Mouse (Mus musculus) MEL (cell line): Measurements from ENCODE around the gene Gm4737. TPM values are rescaled to one million over a fixed set of nuclear protein-coding genes. Genes with fewer than 3 reads are reported as not detected.

ENCODE experiments used
- DNase-seq: peaks from one replicate; pipeline ENCODE4 v3.0.0; 2011; ENCODE audit warnings: low read depth, low spot score
- H3K27ac ChIP-seq: 2 replicates; pipeline ENCODE4 v1.5.1; 2012; ENCODE audit warnings: low read depth, mild to moderate bottlenecking, control low read depth, low read length, moderate library complexity; ENCODE audit not compliant: control insufficient read depth
- H3K27me3 ChIP-seq, 2 experiments: fragments of 150-350 bp in 1 of 2; sonication (generic) in 1 of 2; 2 replicates each; pipeline ENCODE4 v1.6.1; 2012; ENCODE audit warnings: low read length in 2 of 2, mild to moderate bottlenecking in 2 of 2, improper control_type of control experiment in 1 of 2, moderate library complexity in 1 of 2; ENCODE audit not compliant: insufficient read depth in 2 of 2, control insufficient read depth in 1 of 2
- H3K36me3 ChIP-seq, 2 experiments: 2 replicates each; pipeline ENCODE4 v1.6.1; 2012 to 2014; ENCODE audit warnings: low read length in 2 of 2, improper control_type of control experiment in 1 of 2, inconsistent platforms in 1 of 2, mild to moderate bottlenecking in 1 of 2; ENCODE audit not compliant: insufficient read depth in 2 of 2, control insufficient read depth in 1 of 2
- H3K4me1 ChIP-seq, 2 experiments: fragments of 150-350 bp in 1 of 2; sonication (generic) in 1 of 2; 2 replicates each; pipeline ENCODE4 v1.6.1; 2012; ENCODE audit warnings: low read length in 2 of 2, improper control_type of control experiment in 1 of 2, mild to moderate bottlenecking in 1 of 2; ENCODE audit not compliant: insufficient read depth in 2 of 2, control insufficient read depth in 1 of 2
- H3K4me3 ChIP-seq, 2 experiments: fragments of 150-350 bp in 1 of 2; sonication (generic) in 1 of 2; 2 replicates each; pipeline ENCODE4 v1.5.1; 2012; ENCODE audit warnings: low read depth in 2 of 2, low read length in 2 of 2, mild to moderate bottlenecking in 2 of 2, moderate library complexity in 2 of 2, control low read depth in 1 of 2, improper control_type of control experiment in 1 of 2; ENCODE audit not compliant: control insufficient read depth in 1 of 2, insufficient read depth in 1 of 2
- H3K79me2 ChIP-seq: 2 replicates; pipeline ENCODE4 v1.6.1; 2012; ENCODE audit warnings: mild to moderate bottlenecking, low read length, moderate library complexity; ENCODE audit not compliant: control insufficient read depth, poor library complexity, insufficient read depth
- H3K9ac ChIP-seq: 2 replicates; pipeline ENCODE4 v1.6.1; 2012; ENCODE audit warnings: low read depth, mild to moderate bottlenecking, control low read depth, low read length, moderate library complexity; ENCODE audit not compliant: control insufficient read depth, poor library complexity, severe bottlenecking
- H3K9me3 ChIP-seq: fragments of 150-350 bp; sonication (generic); replicated peaks from 2 replicates; pipeline ENCODE4 v1.6.1; 2012; ENCODE audit warnings: mild to moderate bottlenecking, low read length, improper control_type of control experiment, moderate library complexity; ENCODE audit not compliant: insufficient read depth
- BHLHE40 ChIP-seq: IDR thresholded peaks from 2 replicates; pipeline ENCODE4 v1.6.1; 2012; ENCODE audit warnings: low read depth, mild to moderate bottlenecking, inconsistent platforms, low read length, improper control_type of control experiment, borderline replicate concordance
- CHD2 ChIP-seq: IDR thresholded peaks from 2 replicates; pipeline ENCODE4 v1.6.1; 2011; ENCODE audit warnings: low read length, improper control_type of control experiment
- CTCF ChIP-seq, 3 experiments: IDR thresholded peaks in 2 of 3; conservative IDR thresholded peaks in 1 of 3; 2 replicates each; pipeline ENCODE4 v1.5.1; 2011 to 2012; ENCODE audit warnings: low read length in 3 of 3, low read depth in 2 of 3, mild to moderate bottlenecking in 2 of 3, improper control_type of control experiment in 1 of 3, inconsistent platforms in 1 of 3, mixed read lengths in 1 of 3, moderate library complexity in 1 of 3; ENCODE audit not compliant: control insufficient read depth in 1 of 3, insufficient read depth in 1 of 3, poor library complexity in 1 of 3, severe bottlenecking in 1 of 3
- E2F4 ChIP-seq: IDR thresholded peaks from 2 replicates; pipeline ENCODE4 v1.6.1; 2011; ENCODE audit warnings: low read depth, low read length, improper control_type of control experiment, borderline replicate concordance
- ETS1 ChIP-seq: IDR thresholded peaks from 2 replicates; pipeline ENCODE4 v1.6.1; 2012; ENCODE audit warnings: low read depth, mild to moderate bottlenecking, inconsistent platforms, low read length, improper control_type of control experiment, moderate library complexity
- GATA1 ChIP-seq: IDR thresholded peaks from 2 replicates; pipeline ENCODE4 v1.6.1; 2011; ENCODE audit warnings: low read depth, low read length, improper control_type of control experiment
- JUND ChIP-seq: IDR thresholded peaks from 2 replicates; pipeline ENCODE4 v1.6.1; 2011; ENCODE audit warnings: low read depth, mild to moderate bottlenecking, improper control_type of control experiment, low read length
- MEF2A ChIP-seq: IDR thresholded peaks from 2 replicates; pipeline ENCODE4 v1.6.1; 2014; ENCODE audit warnings: low read depth, mild to moderate bottlenecking, inconsistent platforms, low read length, improper control_type of control experiment; ENCODE audit not compliant: poor library complexity, insufficient replicate concordance, severe bottlenecking; ENCODE audit errors: extremely low read depth
- MYB ChIP-seq: IDR thresholded peaks from 2 replicates; pipeline ENCODE4 v1.6.1; 2011; ENCODE audit warnings: mild to moderate bottlenecking, low read depth, low read length, improper control_type of control experiment
- MYC ChIP-seq: IDR thresholded peaks from 2 replicates; pipeline ENCODE4 v1.6.1; 2011; ENCODE audit warnings: low read depth, mild to moderate bottlenecking, low read length, improper control_type of control experiment, moderate library complexity
- POLR2AphosphoS5 ChIP-seq: IDR thresholded peaks from 2 replicates; pipeline ENCODE4 v1.6.1; 2012; ENCODE audit warnings: low read depth, borderline replicate concordance, mild to moderate bottlenecking, inconsistent platforms, low read length, moderate library complexity, mixed read lengths
- SIN3A ChIP-seq: IDR thresholded peaks from 2 replicates; pipeline ENCODE4 v1.6.1; 2012; ENCODE audit warnings: low read length, improper control_type of control experiment, inconsistent platforms
- SMC3 ChIP-seq: IDR thresholded peaks from 2 replicates; pipeline ENCODE4 v1.6.1; 2011; ENCODE audit warnings: low read depth, low read length, improper control_type of control experiment
- TAL1 ChIP-seq: IDR thresholded peaks from 2 replicates; pipeline ENCODE4 v1.6.1; 2012; ENCODE audit warnings: mild to moderate bottlenecking, inconsistent platforms, low read length, moderate library complexity, mixed read lengths
- TBP ChIP-seq: IDR thresholded peaks from 2 replicates; pipeline ENCODE4 v1.8.0; 2011; ENCODE audit warnings: low read depth, low read length, improper control_type of control experiment
- TCF12 ChIP-seq: IDR thresholded peaks from 2 replicates; pipeline ENCODE4 v1.6.1; 2014; ENCODE audit warnings: low read depth, mild to moderate bottlenecking, inconsistent platforms, low read length, improper control_type of control experiment, moderate library complexity
- USF2 ChIP-seq, 2 experiments: IDR thresholded peaks; 2 replicates each; pipeline ENCODE4 v1.6.1; 2011 to 2012; ENCODE audit warnings: improper control_type of control experiment in 2 of 2, low read length in 2 of 2, borderline replicate concordance in 1 of 2, inconsistent platforms in 1 of 2, low read depth in 1 of 2, mild to moderate bottlenecking in 1 of 2; ENCODE audit not compliant: insufficient read depth in 1 of 2
- ZNF384 ChIP-seq: IDR thresholded peaks from 2 replicates; pipeline ENCODE4 v1.6.1; 2012; ENCODE audit warnings: low read depth, mild to moderate bottlenecking, inconsistent platforms, low read length, improper control_type of control experiment
- polyA plus RNA-seq, 2 experiments: library from polyadenylated mRNA; stranded (reverse) in 1 of 2; unstranded in 1 of 2; fragments of >175 nt in 1 of 2; fragments of >200 nt in 1 of 2; gene quantifications; 2 replicates each; pipeline versions ENCODE4 v1.2.1 to v1.2.4; 2012; ENCODE audit warnings: low replicate concordance in 2 of 2, low read depth in 1 of 2; ENCODE audit not compliant: insufficient read length in 2 of 2, insufficient read depth in 1 of 2, missing spikeins in 1 of 2
- total RNA-seq: library from RNA; depleted of rRNA; stranded (reverse); fragments of 300-350 nt; gene quantifications from 2 replicates; pipeline ENCODE4 v1.2.3, GENCODE M21; 2012

The Gm4737 gene
- total and polyA plus RNA-seq, 3 experiments, result 27.6 to 124 (median 103) TPM

DNA sequence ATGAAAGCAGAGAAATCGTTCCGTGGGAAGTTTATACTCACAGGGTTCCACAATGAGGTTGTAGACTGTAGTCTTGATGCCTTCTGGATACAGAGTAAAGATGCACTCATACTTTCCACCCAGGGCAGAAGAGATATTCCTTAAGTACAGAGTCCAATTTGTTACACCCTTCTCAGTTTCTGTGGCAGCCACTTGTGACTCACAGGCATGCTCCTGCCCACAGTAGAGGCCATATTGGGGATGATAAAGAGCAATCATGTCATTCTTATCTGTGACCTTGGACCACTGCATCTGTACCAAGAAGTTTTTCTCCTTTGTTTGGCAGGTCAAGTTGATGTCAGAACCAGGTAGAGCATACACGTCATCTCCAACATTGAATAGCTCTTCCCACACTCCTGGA lies 37.2 kb downstream of the Gm4737 start:
- Histone ChIP-seq H3K9me3 (no peaks in the 10 kb centered on the region), H3K36me3 (no peaks in the 10 kb centered on the region), H3K27me3 (no peaks in the 10 kb centered on the region), H3K79me2 (no peaks in the 10 kb centered on the region), H3K4me1 (no peaks in the 10 kb centered on the region), H3K27ac (no peak overlapping the region), H3K9ac (no peak overlapping the region), H3K4me3 (no peak overlapping the region)
- no peak for DNase-seq
- TF ChIP-seq ZNF384 (no peak), MYB (no peak), ETS1 (no peak), MYC (no peak), TAL1 (no peak), SIN3A (no peak), TCF12 (no peak), E2F4 (no peak), CHD2 (no peak), GATA1 (no peak), USF2 (IDR thresholded peaks at IDR 0.05; ENCODE audit: borderline replicate concordance in 1 of 2, insufficient read depth in 1 of 2, low read depth in 1 of 2, low read length in 2 of 2) (no peak), TBP (no peak)

DNA sequence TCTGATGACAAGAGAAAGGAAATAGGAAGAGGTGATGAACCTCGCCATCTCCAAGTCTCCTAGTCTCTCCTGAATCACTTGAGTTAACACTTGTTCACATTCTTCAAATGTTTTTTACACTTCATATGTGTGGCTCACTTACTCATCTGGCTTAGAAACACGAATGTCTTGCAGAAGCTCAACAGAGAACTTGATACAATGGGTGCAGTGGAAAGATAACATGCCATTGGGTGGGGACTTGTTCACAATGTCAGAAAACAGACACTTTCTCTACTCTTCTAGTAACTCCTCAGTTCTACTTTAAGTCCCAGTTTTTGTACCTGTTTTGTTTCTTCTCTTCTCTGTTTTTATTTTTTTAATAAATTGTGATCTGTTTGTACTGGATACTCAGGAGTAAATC lies 40.1 kb downstream of the Gm4737 start:
- TF ChIP-seq CTCF (IDR thresholded peaks at IDR 0.05 in 2 of 3, conservative IDR thresholded peaks at IDR 0.05 in 1 of 3; ENCODE audit: control insufficient read depth in 1 of 3, insufficient read depth in 1 of 3, low read depth in 2 of 3, low read length in 3 of 3, poor library complexity in 1 of 3, severe bottlenecking in 1 of 3), result no peak
- TF ChIP-seq MEF2A, result no peak
- no peak for TF ChIP-seq JUND
- no peak for TF ChIP-seq TCF12
- no peak for TF ChIP-seq TBP
- no peak for TF ChIP-seq SMC3
- no peak for TF ChIP-seq BHLHE40
- no peak for TF ChIP-seq POLR2AphosphoS5
- Histone ChIP-seq H3K79me2 (no peaks in the 10 kb centered on the region), H3K4me3 (no peak overlapping the region), H3K9me3 (no peaks in the 10 kb centered on the region), H3K27me3 (no peaks in the 10 kb centered on the region), H3K4me1 (no peaks in the 10 kb centered on the region), H3K9ac (no peak overlapping the region), H3K27ac (no peak overlapping the region), H3K36me3 (no peaks in the 10 kb centered on the region)
- no peak for DNase-seq
